Mouse (Mus musculus): ENCODE measurements at regions not wholly inside any gene's neighbourhood (a gene's known extent, or its start where the extent isn't known, plus 50 kb on each side); places are given as distances from the start of the nearest gene placed in this dataset.

GRCm38 (mm10) chr4:12628702-12629374, 457.0 kb upstream of the Fam92a start:
- in situ Hi-C loops (cut with MboI, MseI) = no loop called here

- in situ Hi-C loops (cut with MboI, MseI) = no loop called here
These were observed 455.5 kb upstream of the Fam92a start for GRCm38 (mm10) chr4:12627158-12627871.

- in situ Hi-C loops (cut with MboI, MseI) = no loop called here
These were observed 449.0 kb upstream of the Fam92a start for GRCm38 (mm10) chr4:12620756-12621270.

GRCm38 (mm10) chr4:12620059-12620755, 448.4 kb upstream of the Fam92a start:
- in situ Hi-C loops (cut with MboI, MseI) = no loop called here

- in situ Hi-C loops (cut with MboI, MseI) = no loop called here
These were observed 444.9 kb upstream of the Fam92a start for GRCm38 (mm10) chr4:12616665-12617064.

- in situ Hi-C loops (cut with MboI, MseI) = no loop called here
These were observed 439.7 kb upstream of the Fam92a start for GRCm38 (mm10) chr4:12611511-12611910.

- in situ Hi-C loops (cut with MboI, MseI) = loop anchor here (10.0 kb wide), 1 partner anchor 1743 kb away; no protein-coding TSS in a partner anchor
These were observed 429.5 kb upstream of the Fam92a start for GRCm38 (mm10) chr4:12601165-12601919.

- in situ Hi-C loops (cut with MboI, MseI) = no loop called here
These were observed 424.1 kb upstream of the Fam92a start for GRCm38 (mm10) chr4:12595801-12596515.

- in situ Hi-C loops (cut with MboI, MseI) = no loop called here
These were observed 421.2 kb upstream of the Fam92a start for GRCm38 (mm10) chr4:12592973-12593372.

GRCm38 (mm10) chr4:12578102-12578501, 406.3 kb upstream of the Fam92a start:
- in situ Hi-C loops (cut with MboI, MseI) = no loop called here

- in situ Hi-C loops (cut with MboI, MseI) = no loop called here
These were observed 400.1 kb upstream of the Fam92a start for GRCm38 (mm10) chr4:12571881-12572280.

- in situ Hi-C loops (cut with MboI, MseI) = no loop called here
These were observed 398.9 kb upstream of the Fam92a start for GRCm38 (mm10) chr4:12570689-12571088.

GRCm38 (mm10) chr4:12567643-12568042, 395.8 kb upstream of the Fam92a start:
- in situ Hi-C loops (cut with MboI, MseI) = no loop called here

- in situ Hi-C loops (cut with MboI, MseI) = no loop called here
These were observed 391.2 kb upstream of the Fam92a start for GRCm38 (mm10) chr4:12563016-12563415.

- in situ Hi-C loops (cut with MboI, MseI) = no loop called here
These were observed 388.7 kb upstream of the Fam92a start for GRCm38 (mm10) chr4:12560546-12560945.

GRCm38 (mm10) chr4:12560015-12560414, 388.2 kb upstream of the Fam92a start:
- in situ Hi-C loops (cut with MboI, MseI) = no loop called here

GRCm38 (mm10) chr4:12557105-12557504, 385.3 kb upstream of the Fam92a start:
- in situ Hi-C loops (cut with MboI, MseI) = no loop called here

- in situ Hi-C loops (cut with MboI, MseI) = no loop called here
These were observed 377.4 kb upstream of the Fam92a start for GRCm38 (mm10) chr4:12549265-12549664.

- in situ Hi-C loops (cut with MboI, MseI) = no loop called here
These were observed 372.1 kb upstream of the Fam92a start for GRCm38 (mm10) chr4:12543906-12544305.

- in situ Hi-C loops (cut with MboI, MseI) = no loop called here
These were observed 369.7 kb upstream of the Fam92a start for GRCm38 (mm10) chr4:12541508-12541907.
